Mouse (Mus musculus) cerebellum, adult 2 months (tissue): ENCODE results near the gene Rsg1.

Experiments used
- CTCF ChIP-seq: fragments of 200-500 bp; IDR thresholded peaks from 2 replicates; pipeline ENCODE4 v1.5.1; 2011; ENCODE audit warnings: low read depth, mild to moderate bottlenecking, control low read depth, low read length, moderate library complexity, borderline replicate concordance; ENCODE audit not compliant: insufficient read depth
- POLR2A ChIP-seq: fragments of 200-500 bp; IDR thresholded peaks from 2 replicates; pipeline ENCODE4 v1.6.1; 2011; ENCODE audit warnings: low read length, control low read depth, borderline replicate concordance; ENCODE audit not compliant: insufficient read depth

DNA sequence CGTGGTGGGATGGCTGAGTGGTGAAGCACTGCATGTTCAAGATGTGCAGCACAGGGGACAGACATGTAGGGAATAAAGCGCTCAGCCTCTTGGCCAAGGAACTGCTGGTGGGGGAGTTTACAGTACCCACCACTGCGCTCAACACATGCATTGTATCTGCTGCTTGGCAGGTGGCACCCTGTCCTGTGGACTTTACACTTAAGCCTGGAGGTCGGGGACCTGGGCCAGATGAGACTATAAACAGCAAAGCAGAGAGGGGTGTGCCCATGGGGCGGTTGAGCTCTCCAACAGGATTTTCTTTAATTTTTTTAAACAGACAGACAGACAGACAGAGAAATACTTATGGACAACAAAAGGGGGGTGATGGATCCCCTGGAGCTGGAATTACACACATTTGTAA, 6.7 kb upstream of the Rsg1 start:
- TF ChIP-seq CTCF (no peak), POLR2A (no peak)
